ENCODE assay signal across 22 mouse cellular contexts in the genomic region with DNA sequence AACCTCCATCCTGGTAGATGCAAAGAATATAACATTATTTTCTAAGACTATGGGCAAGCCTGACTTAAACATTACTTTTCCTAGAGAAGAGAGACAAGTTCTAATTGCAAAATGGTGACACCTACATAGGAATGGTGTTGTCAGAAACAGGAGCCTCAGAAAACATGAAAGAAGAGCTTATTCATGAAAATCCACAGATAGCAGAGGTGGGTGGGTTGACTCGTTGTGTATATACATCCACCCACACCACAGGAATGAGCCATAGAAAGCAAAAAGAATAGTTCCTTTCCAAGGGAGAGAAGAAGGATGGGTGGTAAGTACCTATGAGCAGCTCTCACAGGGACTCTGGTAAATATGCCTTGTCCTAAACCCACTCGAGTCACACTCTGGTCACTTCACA.
"Had no signal": no experiment of that assay in that cellular context is flagged by ENCODE, and none has a peak within 500 bp of the region (broad histone marks: within the 10 kb centered on the region; RNA-seq: fewer than 3 reads in every experiment).

No protein-coding gene starts in this region.

- ATAC-seq: hindbrain, embryonic 16.5 days; hindbrain, postnatal 0 days; inflammation-experienced regulatory T-cells, adult 6 months; intestine, embryonic 15.5 days; intestine, embryonic 16.5 days; intestine, postnatal 0 days had no signal

- DNase-seq: heart, postnatal 10 days; heart, postnatal 14 days; heart, postnatal 36 days; heart, postnatal 4 days; kidney, adult 11 months; kidney, adult 18-20 months; kidney, adult 2 months; kidney, adult 8-10 months; kidney, adult 9 months; kidney, postnatal 10 days; kidney, postnatal 14 days; kidney, postnatal 25 days; kidney, postnatal 36 days; kidney, postnatal 4 days; layer of hippocampus, adult 9-11 months; layer of hippocampus, postnatal 36 days had no signal
